Mouse (Mus musculus) T-helper 17 cell (primary cell): ENCODE measurements around the gene Col4a1.

Experiments
- in situ Hi-C, 2 experiments: fragments of 300-600 bp; cut with MboI, MseI; formaldehyde crosslinking; loops; 1 replicate in 1 of 2; 2 replicates in 1 of 2; pipeline ENCODE4 v1.15.1; 2025; ENCODE audit warnings: high pct_unique_total_duplicates in 2 of 2

The Col4a1 gene

GRCm38 (mm10) chr8:11182148-11182484 is 130.5 kb downstream of the Col4a1 start:
- in situ Hi-C loops = no loop called here

- in situ Hi-C loops = no loop called here
These were observed 131.0 kb downstream of the Col4a1 start for GRCm38 (mm10) chr8:11181420-11182147.

- in situ Hi-C loops = loop anchor here in 1 of 2 experiments (5.0 kb wide), 1 partner anchor 103 kb away; no protein-coding TSS in a partner anchor
These were observed 132.8 kb downstream of the Col4a1 start for GRCm38 (mm10) chr8:11179869-11180268.

GRCm38 (mm10) chr8:11176393-11176792 is 136.2 kb downstream of the Col4a1 start:
- in situ Hi-C loops = loop anchor here in 1 of 2 experiments (5.0 kb wide), 1 partner anchor 99 kb away; no protein-coding TSS in a partner anchor

- in situ Hi-C loops = no loop called here
These were observed 139.1 kb downstream of the Col4a1 start for GRCm38 (mm10) chr8:11173284-11174191.

GRCm38 (mm10) chr8:11171526-11171925 is 141.1 kb downstream of the Col4a1 start:
- in situ Hi-C loops = no loop called here

- in situ Hi-C loops = no loop called here
These were observed 143.2 kb downstream of the Col4a1 start for GRCm38 (mm10) chr8:11169383-11169782.

- in situ Hi-C loops = no loop called here
These were observed 143.8 kb downstream of the Col4a1 start for GRCm38 (mm10) chr8:11168780-11169179.

GRCm38 (mm10) chr8:11167955-11168354 is 144.7 kb downstream of the Col4a1 start:
- in situ Hi-C loops = no loop called here

GRCm38 (mm10) chr8:11165592-11165991 is 147.0 kb downstream of the Col4a1 start:
- in situ Hi-C loops = no loop called here

GRCm38 (mm10) chr8:11156319-11156692 is 156.3 kb downstream of the Col4a1 start:
- in situ Hi-C loops = no loop called here

GRCm38 (mm10) chr8:11155579-11156318 is 156.9 kb downstream of the Col4a1 start:
- in situ Hi-C loops = no loop called here

GRCm38 (mm10) chr8:11150268-11150667 is 162.4 kb downstream of the Col4a1 start:
- in situ Hi-C loops = no loop called here

- in situ Hi-C loops = no loop called here
These were observed 163.3 kb downstream of the Col4a1 start for GRCm38 (mm10) chr8:11149201-11149810.

GRCm38 (mm10) chr8:11148797-11149196 is 163.8 kb downstream of the Col4a1 start:
- in situ Hi-C loops = no loop called here
